Mouse (Mus musculus): ENCODE results near the gene Mtmr2.

Mtmr2 gene

GRCm38 (mm10) chr9:13807657-13808056 lies 59.4 kb downstream of the Mtmr2 start:
- DNase-seq = no peak

GRCm38 (mm10) chr9:13809937-13810336 lies 61.7 kb downstream of the Mtmr2 start:
- peak; percentile 37 for DNase-seq

GRCm38 (mm10) chr9:13818369-13818768 lies 70.2 kb downstream of the Mtmr2 start:
- DNase-seq = no peak

GRCm38 (mm10) chr9:13820774-13821173 lies 72.6 kb downstream of the Mtmr2 start:
- no peak for DNase-seq

- no peak for DNase-seq
Observed at GRCm38 (mm10) chr9:13825896-13826295, 77.7 kb downstream of the Mtmr2 start.

- DNase-seq = peak; percentile 75
Observed at GRCm38 (mm10) chr9:13826391-13826805, 78.2 kb downstream of the Mtmr2 start.

GRCm38 (mm10) chr9:13826832-13827405 lies 78.7 kb downstream of the Mtmr2 start, which contains the start of gene Cep57:
Gene Cep57 (minus strand): TSS chr9:13827107.
- DNase-seq = peak; percentile 93

- DNase-seq = peak; percentile 97
Observed at GRCm38 (mm10) chr9:13827406-13828086, 79.3 kb downstream of the Mtmr2 start, which contains the start of gene Fam76b. Gene Fam76b (plus strand): TSS chr9:13827716.

GRCm38 (mm10) chr9:13828087-13828441 lies 79.9 kb downstream of the Mtmr2 start:
- DNase-seq = no peak

GRCm38 (mm10) chr9:13835256-13835655 lies 87.0 kb downstream of the Mtmr2 start:
- no peak for DNase-seq

GRCm38 (mm10) chr9:13836726-13837125 lies 88.5 kb downstream of the Mtmr2 start:
- DNase-seq = no peak

GRCm38 (mm10) chr9:13847591-13847990 lies 99.4 kb downstream of the Mtmr2 start:
- no peak for DNase-seq

- peak; percentile 19 for DNase-seq
Observed at GRCm38 (mm10) chr9:13848481-13849480, 100.6 kb downstream of the Mtmr2 start.

- no peak for DNase-seq
Observed at GRCm38 (mm10) chr9:13853876-13854275, 105.7 kb downstream of the Mtmr2 start.
